Mouse (Mus musculus): ENCODE measurements around the gene Fbxl18.

The Fbxl18 gene

GRCm38 (mm10) chr5:142894918-142895613, at the start of gene Fbxl18:
Gene Fbxl18 (minus strand): TSS chr5:142895421.
- no peak for DNase-seq (ENCODE audit: low spot score)

GRCm38 (mm10) chr5:142940393-142940792, 45.2 kb upstream of the Fbxl18 start:
- DNase-seq (ENCODE audit: low spot score): no peak

- no peak for DNase-seq (ENCODE audit: low spot score)
Measured at GRCm38 (mm10) chr5:142937956-142938727, 42.9 kb upstream of the Fbxl18 start.

- peak; percentile 76 for DNase-seq (ENCODE audit: low spot score)
Measured at GRCm38 (mm10) chr5:142936336-142936719, 41.1 kb upstream of the Fbxl18 start.

- peak; percentile 59 for DNase-seq (ENCODE audit: low spot score)
Measured at GRCm38 (mm10) chr5:142935642-142936335, 40.6 kb upstream of the Fbxl18 start.

- DNase-seq (ENCODE audit: low spot score): no peak
Measured at GRCm38 (mm10) chr5:142932731-142933130, 37.5 kb upstream of the Fbxl18 start.

- peak; percentile 90 for DNase-seq (ENCODE audit: low spot score)
Measured at GRCm38 (mm10) chr5:142932084-142932685, 37.0 kb upstream of the Fbxl18 start.

- no peak for DNase-seq (ENCODE audit: low spot score)
Measured at GRCm38 (mm10) chr5:142931241-142931745, 36.1 kb upstream of the Fbxl18 start.

- no peak for DNase-seq (ENCODE audit: low spot score)
Measured at GRCm38 (mm10) chr5:142929400-142929752, 34.2 kb upstream of the Fbxl18 start.

GRCm38 (mm10) chr5:142928749-142929399, 33.7 kb upstream of the Fbxl18 start:
- DNase-seq (ENCODE audit: low spot score): no peak

- no peak for DNase-seq (ENCODE audit: low spot score)
Measured at GRCm38 (mm10) chr5:142927341-142927930, 32.2 kb upstream of the Fbxl18 start.

GRCm38 (mm10) chr5:142926940-142927228, 31.7 kb upstream of the Fbxl18 start:
- DNase-seq (ENCODE audit: low spot score): no peak

- no peak for DNase-seq (ENCODE audit: low spot score)
Measured at GRCm38 (mm10) chr5:142926204-142926939, 31.2 kb upstream of the Fbxl18 start.

GRCm38 (mm10) chr5:142924336-142924959, 29.2 kb upstream of the Fbxl18 start:
- no peak for DNase-seq (ENCODE audit: low spot score)

- DNase-seq (ENCODE audit: low spot score): no peak
Measured at GRCm38 (mm10) chr5:142923781-142924180, 28.6 kb upstream of the Fbxl18 start.

GRCm38 (mm10) chr5:142922251-142922650, 27.0 kb upstream of the Fbxl18 start:
- DNase-seq (ENCODE audit: low spot score): no peak

- no peak for DNase-seq (ENCODE audit: low spot score)
Measured at GRCm38 (mm10) chr5:142921074-142921459, 25.8 kb upstream of the Fbxl18 start.

- DNase-seq (ENCODE audit: low spot score): no peak
Measured at GRCm38 (mm10) chr5:142920311-142921073, 25.3 kb upstream of the Fbxl18 start.

GRCm38 (mm10) chr5:142917402-142917801, 22.2 kb upstream of the Fbxl18 start:
- no peak for DNase-seq (ENCODE audit: low spot score)

- no peak for DNase-seq (ENCODE audit: low spot score)
Measured at GRCm38 (mm10) chr5:142916593-142916992, 21.4 kb upstream of the Fbxl18 start.
